Mouse (Mus musculus) heart, adult 8-10 months (tissue): Measurements from ENCODE around the gene Timm17b. TPM values are rescaled to one million over a fixed set of nuclear protein-coding genes. Genes with fewer than 3 reads are reported as not detected.
"Not testable (repeated sequence)": the region's sequence is repeated elsewhere in the genome, so short reads cannot be mapped to it uniquely, and the experiment has no call there.

Source experiments
- DNase-seq: peaks from one replicate; pipeline ENCODE4 v3.0.0; 2022; ENCODE audit warnings: low spot score
- total RNA-seq, 4 experiments: library from RNA; stranded (reverse); gene quantifications; 2 replicates each; pipeline ENCODE4 v1.2.4; 2022

Timm17b gene
- 10 to 100 TPM; 44.7 to 50.5 (median 46.7) TPM for total RNA-seq

- peak; percentile 87 for DNase-seq
These were observed at the start of gene Timm17b, which contains the start of gene Pqbp1 for GRCm38 (mm10) chrX:7898880-7899874. Gene Timm17b, plus strand, starts transcription at chrX:7899357. Gene Pqbp1, minus strand, starts transcription at chrX:7899269.

GRCm38 (mm10) chrX:7854578-7854977 lies 44.6 kb upstream of the Timm17b start:
- no peak for DNase-seq

- no peak for DNase-seq
These were observed 39.9 kb upstream of the Timm17b start for GRCm38 (mm10) chrX:7859191-7859753.

- DNase-seq: no peak
These were observed 36.0 kb upstream of the Timm17b start for GRCm38 (mm10) chrX:7863181-7863580.

- no peak for DNase-seq
These were observed 34.6 kb upstream of the Timm17b start for GRCm38 (mm10) chrX:7864551-7864950.

- DNase-seq: no peak
These were observed 33.8 kb upstream of the Timm17b start for GRCm38 (mm10) chrX:7865343-7865742.

- DNase-seq: no peak
These were observed 33.4 kb upstream of the Timm17b start for GRCm38 (mm10) chrX:7865786-7866185.

- no peak for DNase-seq
These were observed 32.0 kb upstream of the Timm17b start for GRCm38 (mm10) chrX:7867141-7867540.

- no peak for DNase-seq
These were observed 30.7 kb upstream of the Timm17b start for GRCm38 (mm10) chrX:7868506-7868905.

GRCm38 (mm10) chrX:7869826-7870225 lies 29.3 kb upstream of the Timm17b start:
- DNase-seq: no peak

GRCm38 (mm10) chrX:7878007-7878419 lies 21.1 kb upstream of the Timm17b start, which contains the start of gene Pim2:
Gene Pim2, plus strand, starts transcription at chrX:7878262.
- DNase-seq: peak; percentile 59

GRCm38 (mm10) chrX:7878495-7878894 lies 20.7 kb upstream of the Timm17b start:
- no peak for DNase-seq

- peak; percentile 34 for DNase-seq
These were observed 19.3 kb upstream of the Timm17b start for GRCm38 (mm10) chrX:7879819-7880218.

GRCm38 (mm10) chrX:7883841-7884567 lies 15.2 kb upstream of the Timm17b start, which contains the start of gene Slc35a2:
Gene Slc35a2, plus strand, starts transcription at chrX:7884028.
- peak; percentile 92 for DNase-seq

GRCm38 (mm10) chrX:7898211-7898610 lies 946 bp upstream of the Timm17b start:
- DNase-seq: no peak

GRCm38 (mm10) chrX:7904441-7904840 lies 5.3 kb downstream of the Timm17b start:
- DNase-seq: no peak

- no peak for DNase-seq
These were observed 8.6 kb downstream of the Timm17b start, which contains the start of gene Gm10491 for GRCm38 (mm10) chrX:7907735-7908134. Gene Gm10491, minus strand, starts transcription at chrX:7907835.

- not testable (repeated sequence) for DNase-seq
These were observed 10.1 kb downstream of the Timm17b start, which contains the start of gene Gm10490 for GRCm38 (mm10) chrX:7909242-7909641. Gene Gm10490, plus strand, starts transcription at chrX:7909542.

GRCm38 (mm10) chrX:7910473-7910872 lies 11.3 kb downstream of the Timm17b start:
- no peak for DNase-seq

- DNase-seq: not testable (repeated sequence)
These were observed 16.5 kb downstream of the Timm17b start for GRCm38 (mm10) chrX:7915669-7916068.

GRCm38 (mm10) chrX:7917960-7918359 lies 18.8 kb downstream of the Timm17b start:
- DNase-seq: not testable (repeated sequence)
